Mouse (Mus musculus) embryonic facial prominence, embryonic 11.5 days (tissue): ENCODE data around the gene Miga2. TPM values are rescaled to one million over a fixed set of nuclear protein-coding genes. Genes with fewer than 3 reads are reported as not detected.
A peak's percentile ranks its signal among the peaks of the same experiment; 100 is the strongest.

ENCODE experiments used
- ATAC-seq: fragments of 200-750 bp; cut with Nextera tagmentation; replicated peaks from 2 replicates; pipeline ENCODE4 v1.8.0; 2017; ENCODE audit warnings: low read depth; ENCODE audit not compliant: insufficient number of reproducible peaks, low FRiP score, low TSS enrichment
- DNase-seq: peaks from one replicate; pipeline ENCODE4 v3.0.0-alpha.2; 2015; ENCODE audit warnings: low spot score
- H3K27ac ChIP-seq: fragments of 300-500 bp; sonication (generic); replicated peaks from 2 replicates; pipeline ENCODE4 v1.5.1; 2014; ENCODE audit warnings: mild to moderate bottlenecking, low read depth, low read length, control low read depth
- H3K27me3 ChIP-seq: fragments of 300-500 bp; sonication (generic); 2 replicates; pipeline ENCODE4 v1.6.1; 2014; ENCODE audit warnings: mild to moderate bottlenecking, low read length, moderate library complexity, mixed read lengths; ENCODE audit not compliant: control insufficient read depth, insufficient read depth
- H3K36me3 ChIP-seq: fragments of 300-500 bp; sonication (generic); replicated peaks from 2 replicates; pipeline ENCODE4 v1.6.1; 2014; ENCODE audit warnings: low read depth, mild to moderate bottlenecking, low read length, moderate library complexity, mixed read lengths; ENCODE audit not compliant: control insufficient read depth, insufficient read depth
- H3K4me1 ChIP-seq: fragments of 300-500 bp; sonication (generic); 2 replicates; pipeline ENCODE4 v1.6.1; 2014; ENCODE audit warnings: low read length, mixed read lengths; ENCODE audit not compliant: control insufficient read depth, insufficient read depth
- H3K4me2 ChIP-seq: fragments of 300-500 bp; sonication (generic); 2 replicates; pipeline ENCODE4 v1.6.1; 2014; ENCODE audit warnings: low read depth, mild to moderate bottlenecking, control low read depth, low read length, moderate library complexity
- H3K4me3 ChIP-seq: fragments of 300-500 bp; sonication (generic); 2 replicates; pipeline ENCODE4 v1.5.1; 2014; ENCODE audit warnings: low read depth, low read length, control low read depth
- H3K9ac ChIP-seq: fragments of 300-500 bp; sonication (generic); replicated peaks from 2 replicates; pipeline ENCODE4 v1.6.1; 2014; ENCODE audit warnings: mild to moderate bottlenecking, control low read depth, low read length
- H3K9me3 ChIP-seq: fragments of 300-500 bp; sonication (generic); replicated peaks from 2 replicates; pipeline ENCODE4 v1.6.1; 2016; ENCODE audit warnings: mild to moderate bottlenecking, low read length, inconsistent platforms, mixed read lengths; ENCODE audit not compliant: control insufficient read depth
- WGBS: fragments of 180-500 bp; shearing (Covaris S2); extraction: QIAGEN DNeasy Blood & Tissue Kit; methylation state at CpG from one replicate; pipeline ENCODE4 v1.1.7; 2014; 5-methylcytosine and 5-hydroxymethylcytosine counted together
- polyA plus RNA-seq: library from polyadenylated mRNA; unstranded; fragments of >200 nt; fragmentation: Nextera tagmentation; extraction: Ambion mirVana; gene quantifications from 2 replicates; pipeline ENCODE4 v1.2.1, GENCODE M21; 2014

The Miga2 gene
- polyA plus RNA-seq, 1 experiment from 2014 or later: 15.6 TPM

DNA sequence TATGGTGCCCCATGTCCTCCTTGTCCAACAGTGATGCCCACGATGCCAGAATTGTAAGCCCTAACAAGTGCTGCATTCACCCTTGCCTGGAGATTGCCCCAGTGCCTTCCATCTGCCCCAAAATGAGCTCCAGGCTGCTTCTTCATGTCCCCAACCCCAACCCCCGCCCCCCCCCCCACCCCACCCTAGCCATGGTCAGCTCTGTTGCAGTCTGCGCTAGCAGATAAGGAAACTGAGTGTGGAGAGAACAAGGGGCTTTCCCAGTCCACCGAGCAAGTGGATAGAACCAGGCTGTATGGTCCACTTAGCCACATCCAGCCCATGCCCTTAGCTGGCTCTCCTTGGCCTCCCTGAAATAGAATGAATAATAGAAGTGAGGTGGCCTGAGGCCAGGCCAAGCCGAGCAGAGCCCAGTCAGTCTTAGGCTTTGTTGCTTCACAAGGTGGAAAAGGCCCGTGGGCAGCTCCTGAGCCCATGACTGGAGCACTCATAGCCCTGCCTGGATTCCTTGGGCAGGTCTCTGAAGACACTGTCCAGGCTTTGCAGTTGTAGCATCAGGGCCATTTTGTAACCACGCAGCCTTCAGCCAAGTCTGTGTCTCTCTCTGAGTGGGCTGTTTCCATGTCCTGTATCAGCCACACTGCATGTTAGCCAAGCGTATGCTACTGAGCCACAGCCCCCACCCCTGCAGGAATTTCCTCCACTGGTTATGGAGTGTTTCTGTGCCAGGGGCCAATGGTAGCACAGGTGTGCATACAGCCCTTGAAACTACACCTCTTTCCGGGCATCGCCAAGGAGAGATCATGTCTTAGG is 16.7 kb downstream of the Miga2 start:
- Histone ChIP-seq H3K27me3 (no peaks in the 10 kb centered on the region), H3K9ac (no peak overlapping the region), H3K9me3 (no peaks in the 10 kb centered on the region), H3K27ac (no peak overlapping the region), H3K36me3 (peaks cover 3% of the 10 kb centered on the region), H3K4me3 (no peak overlapping the region), H3K4me1 (no peaks in the 10 kb centered on the region), H3K4me2 (no peak overlapping the region)
- ATAC-seq: no peak
- 89% methylated on average over 10 of the region's 10 CpGs for WGBS
- no peak for DNase-seq

DNA sequence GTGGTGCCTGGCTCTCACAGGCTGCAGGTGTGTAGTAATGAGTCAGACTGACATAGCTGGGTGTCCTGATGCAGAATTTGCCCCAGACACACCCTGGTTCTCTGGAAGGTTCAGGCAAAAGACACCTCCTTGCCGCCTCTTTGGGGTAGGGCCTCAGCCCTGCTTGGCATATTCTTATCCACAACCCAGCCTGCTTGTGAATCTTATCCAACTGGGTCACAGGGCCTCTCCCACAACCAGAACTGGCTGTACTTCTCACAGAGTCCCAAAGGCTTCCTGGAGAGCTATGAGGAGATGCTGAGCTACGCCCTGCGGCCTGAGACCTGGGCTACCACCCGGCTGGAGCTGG is 17.3 kb downstream of the Miga2 start:
- WGBS: 94% methylated on average over 4 of the region's 4 CpGs
- H3K36me3 ChIP-seq: peaks cover 3% of the 10 kb centered on the region
- DNase-seq: no peak
- no peak overlapping the region for H3K9ac ChIP-seq
- H3K27ac ChIP-seq: no peak overlapping the region
- no peaks in the 10 kb centered on the region for H3K9me3 ChIP-seq
- ATAC-seq: no peak
- H3K4me3 ChIP-seq: no peak overlapping the region
- H3K4me2 ChIP-seq: no peak overlapping the region
- no peaks in the 10 kb centered on the region for H3K27me3 ChIP-seq
- no peaks in the 10 kb centered on the region for H3K4me1 ChIP-seq

DNA sequence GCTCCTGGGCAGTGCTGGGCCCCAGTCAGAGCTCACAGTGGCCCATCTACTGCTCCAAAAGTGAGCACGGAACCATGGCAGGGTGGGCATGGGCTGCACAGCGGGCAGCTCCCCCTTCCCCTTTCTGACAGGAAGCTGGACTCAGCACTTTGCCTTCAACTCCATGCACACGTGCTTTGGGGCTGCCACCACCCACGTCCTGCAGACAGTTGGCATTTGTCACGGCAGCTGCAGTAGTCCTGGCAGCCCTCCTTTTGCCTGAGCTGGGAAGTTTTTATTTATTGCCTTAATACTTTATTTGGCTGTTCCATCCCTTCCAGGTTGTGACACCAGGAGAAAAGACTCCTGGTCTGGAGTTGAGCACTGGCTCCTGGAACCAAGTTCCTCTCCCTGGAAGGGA is 20.8 kb downstream of the Miga2 start:
- Histone ChIP-seq H3K27me3 (no peaks in the 10 kb centered on the region), H3K4me2 (no peak overlapping the region), H3K9ac (no peak overlapping the region), H3K4me3 (no peak overlapping the region), H3K27ac (no peak overlapping the region), H3K36me3 (no peaks in the 10 kb centered on the region; the same call in 1 of the 2 replicates), H3K9me3 (no peaks in the 10 kb centered on the region), H3K4me1 (no peaks in the 10 kb centered on the region)
- no peak for ATAC-seq
- 84% methylated on average over 5 of the region's 5 CpGs for WGBS
- no peak for DNase-seq

DNA sequence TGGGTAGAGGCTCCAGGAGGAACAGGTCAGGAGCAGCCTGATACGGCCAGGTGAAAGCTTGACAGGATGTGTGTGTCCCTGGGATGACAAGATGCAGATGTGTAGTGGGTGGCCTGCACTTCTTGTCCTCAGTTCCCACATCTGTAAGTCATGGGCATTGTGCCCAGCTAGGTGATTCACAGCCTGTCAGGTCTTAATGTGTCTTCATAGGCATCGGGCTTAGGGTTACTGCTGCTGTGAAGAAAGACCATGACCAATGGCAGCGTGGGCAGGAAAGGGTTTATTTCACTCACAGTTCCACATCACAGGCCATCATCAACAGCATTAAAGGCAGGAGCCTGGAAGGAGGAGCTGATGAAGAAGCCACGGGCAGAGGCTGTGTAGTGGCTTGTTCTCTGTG is 21.6 kb downstream of the Miga2 start:
- H3K36me3 ChIP-seq: no peaks in the 10 kb centered on the region; the same call in 1 of the 2 replicates

DNA sequence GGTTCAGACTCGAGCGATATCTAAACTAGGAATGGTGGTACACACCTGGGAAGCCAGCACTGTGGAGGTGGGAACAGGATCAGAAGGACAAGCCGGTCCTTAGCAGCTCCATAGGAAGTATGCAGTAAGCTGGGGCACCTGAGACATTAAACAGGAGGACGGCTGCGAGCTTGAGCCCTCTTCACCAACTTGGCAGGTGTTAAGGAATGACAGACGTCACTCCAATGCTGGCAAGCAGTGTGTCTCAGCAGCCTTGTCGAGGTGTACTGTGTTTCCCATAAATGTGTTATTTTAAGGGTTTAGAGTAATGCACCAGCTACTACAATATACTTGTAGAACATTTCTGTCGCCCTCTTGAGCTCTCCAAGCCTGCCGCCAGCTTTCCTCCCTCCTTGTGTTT is 22.9 kb downstream of the Miga2 start:
- Histone ChIP-seq H3K36me3 (no peaks in the 10 kb centered on the region; the same call in 1 of the 2 replicates), H3K4me2 (no peak overlapping the region), H3K9ac (no peak overlapping the region), H3K27ac (no peak overlapping the region), H3K9me3 (no peaks in the 10 kb centered on the region), H3K4me1 (no peaks in the 10 kb centered on the region), H3K27me3 (no peaks in the 10 kb centered on the region), H3K4me3 (no peak overlapping the region)
- DNase-seq (no peak), ATAC-seq (no peak)
- 87% methylated on average over 9 of the region's 9 CpGs for WGBS

More for the DNA sequence above, 21.6 kb downstream of the Miga2 start:
- Histone ChIP-seq H3K27me3 (no peaks in the 10 kb centered on the region), H3K4me2 (no peak overlapping the region), H3K27ac (no peak overlapping the region), H3K9me3 (no peaks in the 10 kb centered on the region), H3K4me3 (no peak overlapping the region), H3K9ac (no peak overlapping the region), H3K4me1 (no peaks in the 10 kb centered on the region)
- 88% methylated on average over 4 of the region's 4 CpGs for WGBS
- no peak for DNase-seq
- no peak for ATAC-seq

DNA sequence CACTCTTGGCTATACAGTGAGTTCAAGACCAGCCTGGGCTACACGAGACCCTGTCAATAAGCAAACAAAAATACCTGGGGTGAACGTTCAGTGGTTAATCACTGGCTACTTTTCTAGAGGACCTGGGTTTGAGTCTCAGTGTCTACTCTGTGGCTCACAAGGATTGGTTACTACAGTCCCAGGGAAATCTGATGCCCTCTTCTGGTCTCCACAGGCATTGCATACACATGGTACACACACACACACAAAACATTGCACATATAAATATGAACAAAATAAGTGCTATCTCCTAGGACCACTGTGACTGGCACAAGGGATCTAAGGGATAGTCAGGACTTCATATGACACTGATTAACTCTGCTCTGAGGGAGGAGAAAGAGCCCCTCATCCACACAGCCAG is 25.0 kb downstream of the Miga2 start:
- Histone ChIP-seq H3K4me2 (no peak overlapping the region), H3K4me1 (peaks cover 3% of the 10 kb centered on the region), H3K27ac (no peak overlapping the region), H3K4me3 (no peak overlapping the region), H3K27me3 (no peaks in the 10 kb centered on the region), H3K9ac (no peak overlapping the region), H3K36me3 (no peaks in the 10 kb centered on the region), H3K9me3 (no peaks in the 10 kb centered on the region)
- ATAC-seq (no peak), DNase-seq (no peak)
- WGBS: 83% methylated on average over 2 of the region's 2 CpGs

DNA sequence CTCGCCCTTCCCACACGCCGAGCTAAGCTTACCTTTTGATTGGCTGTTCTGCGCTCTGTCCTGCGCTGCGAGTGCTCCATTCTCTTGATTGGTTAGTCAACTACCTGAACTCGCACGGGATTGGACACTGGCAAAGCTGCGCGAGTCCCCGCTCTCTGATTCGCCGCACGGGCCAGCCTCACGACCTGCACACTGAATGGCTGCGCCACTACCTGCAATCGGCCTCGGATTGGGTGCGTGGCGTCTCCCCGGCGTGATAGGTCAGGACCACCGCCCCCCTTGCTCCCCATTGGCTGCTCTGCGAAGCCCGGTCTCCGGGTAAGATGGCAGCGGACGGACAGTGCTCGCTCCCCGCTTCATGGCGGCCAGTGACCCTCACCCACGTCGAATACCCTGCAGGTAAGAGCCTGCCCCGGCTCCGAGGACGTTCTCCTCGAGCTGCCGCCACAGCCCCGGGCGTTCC is 28.1 kb downstream of the Miga2 start, which contains the start of gene Dolpp1:
Gene Dolpp1 (plus strand): TSS at position 141 of the 463 bp plus-strand sequence.
- DNase-seq (peak; percentile 98), ATAC-seq (peak; percentile 99)
- Histone ChIP-seq H3K27me3 (no peaks in the 10 kb centered on the region), H3K4me2 (peak within 1 kb of the TSS; percentile 95), H3K9ac (peak within 1 kb of the TSS; percentile 77), H3K9me3 (no peaks in the 10 kb centered on the region), H3K27ac (peak within 1 kb of the TSS; percentile 70; the same call in 1 of the 2 replicates), H3K36me3 (no peaks in the 10 kb centered on the region), H3K4me1 (peaks cover 3% of the 10 kb centered on the region), H3K4me3 (peak within 1 kb of the TSS; percentile 76)
- under 1% methylated on average over 40 of the region's 40 CpGs for WGBS
